Mouse (Mus musculus): ENCODE measurements around the gene Pus10. TPM values are rescaled to one million over a fixed set of nuclear protein-coding genes. Genes with fewer than 3 reads are reported as not detected.
A peak's percentile ranks its signal among the peaks of the same experiment; 100 is the strongest.

The Pus10 gene
- polyA plus RNA-seq, 1 experiment from 2014 or later = 13.3 TPM

DNA sequence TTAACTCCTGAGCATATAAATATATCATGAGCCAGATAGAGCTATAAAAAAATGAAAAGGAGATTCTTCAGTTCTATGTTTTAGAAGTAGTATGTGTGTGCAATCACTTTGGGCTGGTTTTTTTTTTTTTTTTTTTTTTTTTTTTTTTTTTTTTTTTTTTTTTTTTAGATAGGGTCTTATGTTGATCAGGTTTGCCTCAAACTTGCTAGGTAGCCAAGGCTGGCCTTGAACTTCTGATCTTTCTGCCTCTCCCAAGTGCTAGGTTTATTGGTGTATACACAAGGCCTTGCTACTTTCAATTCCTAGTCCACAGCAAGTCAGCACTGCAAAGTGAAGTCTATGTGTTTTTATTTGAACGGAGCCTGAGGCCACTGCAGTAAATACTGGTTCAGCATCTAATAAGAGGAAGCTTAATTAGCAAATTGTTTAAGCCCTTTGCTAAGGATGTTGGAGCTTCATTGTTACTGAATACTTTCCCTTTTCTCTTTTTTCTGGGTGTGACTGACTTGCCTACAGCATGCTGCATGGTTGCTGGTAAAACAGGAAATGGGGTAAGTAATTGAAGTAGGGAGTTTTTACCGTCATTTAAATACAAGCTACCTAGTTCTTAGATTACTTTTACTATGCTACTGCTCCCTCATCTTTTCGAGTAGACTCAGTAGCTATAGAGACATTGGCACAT lies 34.1 kb downstream of the Pus10 start:
- no peak overlapping the region for H3K4me3 ChIP-seq (replicated peaks)
- no peaks in the 10 kb centered on the region for H3K27me3 ChIP-seq
- H3K27ac ChIP-seq = no peak overlapping the region; the same call in 1 of the 2 replicates
- no peaks in the 10 kb centered on the region for H3K9me3 ChIP-seq
- H3K4me1 ChIP-seq (replicated peaks) = peaks cover 5% of the 10 kb centered on the region
- H3K36me3 ChIP-seq = peaks cover 15% of the 10 kb centered on the region
- H3K4me2 ChIP-seq (replicated peaks) = no peak overlapping the region
- WGBS = 87% methylated on average over 3 of the region's 3 CpGs
- no peak for ATAC-seq
- H3K9ac ChIP-seq (replicated peaks) = no peak overlapping the region

DNA sequence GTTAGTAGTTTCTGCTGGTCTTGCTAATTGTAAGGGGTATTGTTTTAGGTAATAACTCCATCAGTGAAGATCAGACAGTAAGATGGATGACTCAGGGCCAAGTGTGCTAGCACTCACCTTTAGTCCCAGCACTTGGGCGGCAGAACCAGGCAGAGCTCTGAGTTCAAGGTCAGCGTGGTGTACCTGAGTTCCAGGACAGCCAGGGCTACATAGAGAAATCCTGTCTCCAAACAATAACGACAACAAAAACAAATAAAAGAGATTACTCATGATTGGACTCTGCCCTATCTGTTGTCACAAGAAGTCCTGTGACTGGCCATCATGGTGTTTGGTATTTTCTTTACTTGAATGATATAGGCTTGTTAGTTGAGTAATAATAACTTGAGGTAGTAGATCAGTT lies 36.4 kb downstream of the Pus10 start:
- Histone ChIP-seq H3K4me2 (replicated peaks) (no peak overlapping the region), H3K9me3 (no peaks in the 10 kb centered on the region), H3K27ac (no peak overlapping the region), H3K36me3 (peaks cover 20% of the 10 kb centered on the region), H3K27me3 (no peaks in the 10 kb centered on the region), H3K4me1 (replicated peaks) (peaks cover 5% of the 10 kb centered on the region), H3K9ac (replicated peaks) (no peak overlapping the region), H3K4me3 (replicated peaks) (no peak overlapping the region)
- 94% methylated on average over 3 of the region's 3 CpGs for WGBS
- no peak for ATAC-seq

DNA sequence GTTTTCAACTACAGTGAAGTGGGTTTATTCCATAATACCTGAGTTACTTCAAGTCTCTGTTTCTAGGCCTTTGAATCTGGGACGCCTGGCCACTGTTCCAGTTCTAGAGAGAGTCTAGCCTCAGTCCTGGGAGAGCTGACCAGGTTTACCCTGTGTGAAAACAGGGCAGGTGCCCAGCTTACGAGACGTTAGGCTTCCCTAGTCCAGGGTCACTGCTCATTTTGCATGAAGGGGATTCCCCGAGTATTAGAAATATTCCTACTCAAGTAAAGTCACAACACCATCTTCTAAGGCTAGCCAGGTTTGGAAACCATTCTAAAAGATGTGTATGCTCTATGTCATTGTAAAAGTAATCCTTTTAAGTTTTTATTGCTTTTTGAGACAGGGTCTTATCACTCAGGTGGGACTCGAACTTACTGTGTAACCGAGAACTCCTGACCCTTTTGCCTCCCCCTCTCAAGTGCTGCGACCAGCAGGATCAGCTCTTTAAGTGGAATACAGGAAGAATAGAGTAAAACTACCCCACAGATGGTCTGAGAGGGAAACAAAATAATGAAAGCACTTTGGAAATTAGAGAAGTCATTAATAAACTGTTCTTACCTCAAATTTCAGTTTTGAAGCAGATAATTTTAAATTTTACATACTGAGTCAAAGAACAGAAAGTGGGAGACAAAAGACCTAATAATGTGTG lies 39.3 kb downstream of the Pus10 start:
- no peaks in the 10 kb centered on the region for H3K9me3 ChIP-seq
- no peak overlapping the region for H3K27ac ChIP-seq
- no peak overlapping the region for H3K9ac ChIP-seq (replicated peaks)
- 85% methylated on average over 7 of the region's 7 CpGs for WGBS
- H3K4me3 ChIP-seq (replicated peaks) = no peak overlapping the region
- peaks cover 40% of the 10 kb centered on the region for H3K36me3 ChIP-seq
- no peak for ATAC-seq
- H3K27me3 ChIP-seq = no peaks in the 10 kb centered on the region
- peaks cover 5% of the 10 kb centered on the region for H3K4me1 ChIP-seq (replicated peaks)
- H3K4me2 ChIP-seq (replicated peaks) = no peak overlapping the region

DNA sequence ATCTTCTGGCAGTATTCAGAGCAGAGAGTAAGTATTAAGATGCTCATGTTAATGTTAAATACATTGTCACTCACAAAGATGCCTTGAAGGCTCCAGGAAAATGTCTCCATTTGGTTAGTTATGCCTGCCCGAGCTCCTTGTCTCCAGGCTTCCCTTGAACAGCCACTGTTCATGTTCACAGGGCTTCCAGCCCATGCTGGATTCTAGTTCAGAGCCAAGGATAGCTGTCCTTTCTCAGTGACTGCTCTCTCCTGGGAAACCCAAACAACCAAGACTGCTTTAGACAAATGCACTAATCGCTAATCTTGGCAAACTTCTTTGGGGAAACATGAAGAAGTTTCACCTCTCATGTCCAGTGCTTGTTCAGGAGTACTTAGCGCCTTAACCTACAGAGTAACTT lies 46.8 kb downstream of the Pus10 start:
- no peak overlapping the region for H3K9ac ChIP-seq (replicated peaks)
- H3K9me3 ChIP-seq = no peaks in the 10 kb centered on the region
- 93% methylated on average over 3 of the region's 3 CpGs for WGBS
- no peaks in the 10 kb centered on the region for H3K4me1 ChIP-seq (replicated peaks)
- peaks cover 84% of the 10 kb centered on the region for H3K36me3 ChIP-seq
- no peak overlapping the region for H3K4me2 ChIP-seq (replicated peaks)
- H3K27me3 ChIP-seq = no peaks in the 10 kb centered on the region
- no peak for ATAC-seq
- H3K27ac ChIP-seq = no peak overlapping the region
- H3K4me3 ChIP-seq (replicated peaks) = no peak overlapping the region

DNA sequence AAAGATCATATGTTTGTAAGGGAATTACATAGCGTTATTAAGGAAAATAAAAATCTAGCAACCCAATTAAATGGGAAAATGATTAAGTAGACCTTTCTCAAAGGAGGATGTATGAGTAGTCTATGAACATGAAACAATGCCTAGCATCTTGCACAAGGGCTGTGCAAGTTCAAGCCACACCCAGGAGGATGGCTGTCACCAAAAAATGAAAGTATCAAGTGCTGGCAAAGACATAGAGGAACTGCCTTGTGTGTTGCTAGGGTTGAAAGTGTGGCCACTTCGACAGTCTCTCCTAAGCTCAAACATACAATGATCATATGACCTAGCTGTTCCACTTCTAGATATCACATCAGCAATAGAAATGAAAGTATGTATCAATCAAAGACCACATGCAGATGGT lies 53.4 kb downstream of the Pus10 start:
- no peak for ATAC-seq
- H3K27ac ChIP-seq = no peak overlapping the region
- no peak overlapping the region for H3K4me3 ChIP-seq (replicated peaks)
- H3K27me3 ChIP-seq = no peaks in the 10 kb centered on the region
- no peak overlapping the region for H3K4me2 ChIP-seq (replicated peaks)
- no peaks in the 10 kb centered on the region for H3K9me3 ChIP-seq
- peaks cover 87% of the 10 kb centered on the region for H3K36me3 ChIP-seq
- 93% methylated on average over 2 of the region's 2 CpGs for WGBS
- H3K9ac ChIP-seq (replicated peaks) = no peak overlapping the region
- H3K4me1 ChIP-seq (replicated peaks) = 0 out of 2 replicates have a peak, but pooled peaks cover 3% of the 10 kb centered on the region

DNA sequence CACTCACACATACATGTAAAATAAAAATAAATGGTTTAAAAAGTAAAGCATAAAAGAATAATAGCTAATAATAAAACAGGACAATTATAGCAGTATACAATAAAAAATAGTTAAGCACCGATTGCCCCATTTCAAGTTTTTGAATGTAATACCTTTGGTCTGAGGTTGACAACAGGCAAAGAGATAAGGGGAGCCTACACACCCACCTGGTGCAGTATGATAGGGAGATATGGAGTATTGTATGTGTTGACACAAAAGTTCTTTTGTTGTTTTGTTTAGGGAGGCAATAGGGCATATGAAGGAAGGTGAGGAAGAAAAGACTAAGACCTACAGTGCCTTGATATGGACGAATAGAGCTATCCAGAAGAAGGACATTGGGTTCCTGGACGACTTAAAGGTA lies 54.4 kb downstream of the Pus10 start:
- Histone ChIP-seq H3K27me3 (no peaks in the 10 kb centered on the region), H3K4me1 (replicated peaks) (0 out of 2 replicates have a peak, but pooled peaks cover 3% of the 10 kb centered on the region), H3K4me2 (replicated peaks) (no peak overlapping the region), H3K27ac (no peak overlapping the region), H3K36me3 (peaks cover 78% of the 10 kb centered on the region), H3K9ac (replicated peaks) (no peak overlapping the region), H3K4me3 (replicated peaks) (no peak overlapping the region), H3K9me3 (no peaks in the 10 kb centered on the region)
- WGBS = 87% methylated on average over 3 of the region's 3 CpGs
- no peak for ATAC-seq

DNA sequence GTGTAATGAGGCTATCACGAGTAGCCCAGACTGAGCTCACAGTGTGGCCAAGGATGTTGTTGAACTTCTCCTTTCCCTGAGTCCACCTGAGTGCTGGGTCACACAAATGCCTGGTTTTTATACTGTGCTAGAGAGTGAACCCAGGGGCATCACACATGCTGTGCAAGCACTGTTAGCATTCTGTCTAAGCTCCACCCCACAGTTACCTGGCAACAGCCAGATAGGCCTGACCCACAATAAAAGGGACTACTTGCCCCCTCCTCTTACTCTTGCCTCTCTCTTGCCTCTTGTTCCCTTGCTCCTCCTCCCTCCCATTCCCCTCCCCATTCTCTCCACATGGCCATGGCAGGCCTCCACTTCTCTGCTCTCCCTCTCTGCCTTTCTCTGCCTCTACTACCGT lies 56.9 kb downstream of the Pus10 start:
- 0 out of 2 replicates have a peak, but pooled peaks cover 3% of the 10 kb centered on the region for H3K4me1 ChIP-seq (replicated peaks)
- H3K4me3 ChIP-seq (replicated peaks) = no peak overlapping the region
- no peak overlapping the region for H3K9ac ChIP-seq (replicated peaks)
- no peaks in the 10 kb centered on the region for H3K9me3 ChIP-seq
- 0 out of 2 replicates have a peak, but pooled peaks have one; percentile 50 for ATAC-seq
- no peak overlapping the region for H3K27ac ChIP-seq
- WGBS = 21% methylated on average over 2 of the region's 2 CpGs
- H3K36me3 ChIP-seq = peaks cover 78% of the 10 kb centered on the region
- H3K4me2 ChIP-seq (replicated peaks) = no peak overlapping the region
- H3K27me3 ChIP-seq = no peaks in the 10 kb centered on the region

DNA sequence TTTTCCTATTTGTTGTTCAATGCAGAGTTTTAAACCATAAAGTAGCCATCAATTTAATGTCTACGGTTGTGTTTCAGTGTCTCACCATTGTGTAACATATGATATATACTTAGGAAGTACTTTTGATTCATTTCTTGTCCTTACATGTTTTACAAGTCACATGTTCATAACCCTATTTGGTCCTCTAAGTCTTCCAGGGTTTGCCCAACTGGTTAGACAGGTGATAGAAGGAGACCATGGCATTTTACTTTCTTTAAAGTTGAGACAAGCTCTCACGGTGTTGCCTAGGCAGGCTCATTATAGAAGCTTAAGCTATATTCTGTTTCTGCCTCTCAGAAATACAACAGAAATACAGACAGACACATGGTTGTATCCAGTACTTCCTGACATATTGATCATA lies 60.4 kb downstream of the Pus10 start:
- H3K36me3 ChIP-seq = peaks cover 72% of the 10 kb centered on the region
- H3K4me3 ChIP-seq (replicated peaks) = no peak overlapping the region
- ATAC-seq = no peak
- H3K9ac ChIP-seq (replicated peaks) = no peak overlapping the region
- no peak overlapping the region for H3K4me2 ChIP-seq (replicated peaks)
- H3K4me1 ChIP-seq (replicated peaks) = 0 out of 2 replicates have a peak, but pooled peaks cover 3% of the 10 kb centered on the region
- H3K27me3 ChIP-seq = no peaks in the 10 kb centered on the region
- no peak overlapping the region for H3K27ac ChIP-seq
- 98% methylated on average over 2 of the region's 2 CpGs for WGBS
- no peaks in the 10 kb centered on the region for H3K9me3 ChIP-seq

DNA sequence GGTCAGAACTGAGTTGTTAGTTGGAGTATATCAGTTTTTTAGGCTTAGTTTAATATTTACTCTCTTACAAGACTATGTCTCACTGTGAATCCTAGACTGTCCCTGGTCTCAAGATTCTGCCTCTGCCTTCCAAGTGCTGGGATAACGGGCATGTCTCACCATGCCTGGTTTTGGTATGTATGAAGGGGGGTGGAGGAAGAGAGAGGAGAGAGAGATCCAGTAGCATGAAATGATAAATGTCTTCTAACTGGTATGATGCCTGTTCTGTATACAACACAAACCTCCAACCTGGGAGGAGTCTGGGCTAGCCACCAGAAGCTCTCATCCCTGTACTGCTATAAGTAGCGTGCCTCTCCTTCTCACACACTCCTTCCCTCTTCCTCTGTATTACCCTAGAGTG lies 61.0 kb downstream of the Pus10 start:
- no peak overlapping the region for H3K4me3 ChIP-seq (replicated peaks)
- H3K36me3 ChIP-seq = peaks cover 74% of the 10 kb centered on the region

DNA sequence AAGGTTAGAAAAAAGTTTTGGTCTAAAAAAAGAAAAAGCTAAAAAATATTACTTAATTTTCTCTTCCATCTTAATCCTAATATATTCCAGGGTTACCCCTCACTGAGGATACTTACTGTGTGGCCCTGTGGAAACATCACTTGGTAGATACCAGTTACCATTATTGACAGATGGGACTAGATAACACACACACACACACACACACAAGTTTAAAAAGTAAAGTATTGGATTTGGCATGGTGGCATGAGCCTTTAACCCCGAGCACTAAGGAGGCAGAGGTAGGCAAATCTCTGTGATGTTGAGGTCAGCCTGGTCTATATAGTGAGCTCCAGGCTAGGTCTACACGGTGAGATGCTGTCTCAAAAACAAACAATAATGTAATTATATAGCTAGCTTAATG lies 62.7 kb downstream of the Pus10 start:
- Histone ChIP-seq H3K27ac (no peak overlapping the region), H3K27me3 (no peaks in the 10 kb centered on the region), H3K9ac (replicated peaks) (no peak overlapping the region), H3K4me3 (replicated peaks) (no peak overlapping the region), H3K9me3 (no peaks in the 10 kb centered on the region), H3K4me2 (replicated peaks) (no peak overlapping the region), H3K4me1 (replicated peaks) (no peaks in the 10 kb centered on the region), H3K36me3 (peaks cover 64% of the 10 kb centered on the region)
- ATAC-seq = no peak
- 91% methylated on average over 2 of the region's 2 CpGs for WGBS

More for the DNA sequence above, 61.0 kb downstream of the Pus10 start:
- no peak overlapping the region for H3K9ac ChIP-seq (replicated peaks)
- WGBS = 97% methylated on average over 2 of the region's 2 CpGs
- ATAC-seq = no peak
- H3K27ac ChIP-seq = no peak overlapping the region
- H3K4me2 ChIP-seq (replicated peaks) = no peak overlapping the region
- 0 out of 2 replicates have a peak, but pooled peaks cover 3% of the 10 kb centered on the region for H3K4me1 ChIP-seq (replicated peaks)
- H3K9me3 ChIP-seq = no peaks in the 10 kb centered on the region
- H3K27me3 ChIP-seq = no peaks in the 10 kb centered on the region

DNA sequence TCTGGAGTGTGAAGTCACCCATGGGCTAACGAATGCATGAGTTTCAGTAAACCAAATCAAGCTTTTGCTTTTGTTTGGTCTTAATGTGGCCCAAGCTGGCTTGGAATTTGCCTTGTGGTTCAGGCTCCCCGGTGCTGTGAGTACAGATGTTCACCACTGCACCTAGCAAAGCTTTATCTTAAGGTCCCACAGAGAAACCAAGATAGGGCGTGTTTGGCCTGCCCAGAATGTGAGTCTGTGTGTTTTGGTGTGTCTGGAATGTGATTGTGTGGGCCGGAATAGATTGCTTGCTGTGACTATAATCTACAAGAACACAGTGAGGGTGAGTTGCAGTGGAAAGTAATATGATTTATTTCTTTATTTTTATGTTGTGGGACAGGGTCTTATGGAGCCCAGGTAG lies 64.6 kb downstream of the Pus10 start:
- Histone ChIP-seq H3K4me3 (replicated peaks) (no peak overlapping the region), H3K4me2 (replicated peaks) (no peak overlapping the region), H3K27ac (no peak overlapping the region), H3K4me1 (replicated peaks) (no peaks in the 10 kb centered on the region), H3K36me3 (peaks cover 63% of the 10 kb centered on the region), H3K9me3 (no peaks in the 10 kb centered on the region), H3K27me3 (no peaks in the 10 kb centered on the region), H3K9ac (replicated peaks) (no peak overlapping the region)
- WGBS = 95% methylated on average over 4 of the region's 4 CpGs
- ATAC-seq = no peak

DNA sequence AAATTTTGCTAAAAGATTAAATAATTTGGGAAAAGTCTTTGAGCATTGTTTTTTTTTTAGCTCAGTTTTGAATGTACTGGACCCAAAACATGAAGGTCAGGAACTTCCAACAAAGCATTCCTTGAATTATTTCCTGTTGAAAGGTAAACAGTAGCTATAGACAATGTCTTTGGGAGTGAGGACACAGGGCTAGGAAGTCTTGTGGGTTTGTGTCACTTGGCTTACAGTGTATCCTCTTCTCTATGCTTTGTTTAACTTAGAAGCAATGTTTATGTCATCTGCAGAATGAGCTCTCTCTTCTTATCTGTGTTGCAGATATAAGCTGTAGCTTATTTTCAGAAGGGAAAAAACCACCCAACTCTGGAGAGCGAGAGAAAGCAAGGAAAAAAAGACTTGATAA lies 67.4 kb downstream of the Pus10 start:
- no peak overlapping the region for H3K27ac ChIP-seq
- H3K9ac ChIP-seq (replicated peaks) = no peak overlapping the region
- H3K4me1 ChIP-seq (replicated peaks) = no peaks in the 10 kb centered on the region
- H3K4me2 ChIP-seq (replicated peaks) = no peak overlapping the region
- H3K4me3 ChIP-seq (replicated peaks) = no peak overlapping the region
- no peaks in the 10 kb centered on the region for H3K27me3 ChIP-seq
- 91% methylated on average over 1 of the region's 1 CpGs for WGBS
- peaks cover 42% of the 10 kb centered on the region for H3K36me3 ChIP-seq
- ATAC-seq = no peak
- no peaks in the 10 kb centered on the region for H3K9me3 ChIP-seq

Measured in midbrain, embryonic 13.5 days (tissue).